Mouse (Mus musculus) ovary, postnatal 14 days (tissue): ENCODE measurements around the gene Trpm8.
A peak's percentile ranks its signal among the peaks of the same experiment; 100 is the strongest.

Experiments
- DNase-seq: peaks from one replicate; pipeline ENCODE4 v3.0.0; 2022; ENCODE audit warnings: low spot score

Trpm8 gene

DNA sequence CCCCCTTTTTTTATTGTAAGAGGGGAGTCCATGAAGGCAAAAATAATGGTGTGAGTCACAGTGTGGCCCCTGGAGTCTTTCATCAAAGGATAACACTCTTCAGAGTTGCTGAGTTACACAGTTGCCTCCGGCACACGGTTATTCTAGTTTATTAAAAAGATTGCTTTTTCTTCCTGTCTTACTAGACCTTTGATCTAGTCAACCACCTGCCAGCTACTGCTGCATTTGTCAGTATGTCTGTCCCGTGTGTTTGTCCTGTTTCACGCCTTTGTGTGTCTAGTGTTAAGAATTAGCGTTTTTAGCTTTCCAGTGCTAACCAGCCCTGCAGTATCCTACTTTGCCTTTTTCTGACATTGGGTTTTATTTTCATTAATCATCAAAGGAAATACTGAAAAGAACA, 8.2 kb downstream of the Trpm8 start:
- no peak for DNase-seq

DNA sequence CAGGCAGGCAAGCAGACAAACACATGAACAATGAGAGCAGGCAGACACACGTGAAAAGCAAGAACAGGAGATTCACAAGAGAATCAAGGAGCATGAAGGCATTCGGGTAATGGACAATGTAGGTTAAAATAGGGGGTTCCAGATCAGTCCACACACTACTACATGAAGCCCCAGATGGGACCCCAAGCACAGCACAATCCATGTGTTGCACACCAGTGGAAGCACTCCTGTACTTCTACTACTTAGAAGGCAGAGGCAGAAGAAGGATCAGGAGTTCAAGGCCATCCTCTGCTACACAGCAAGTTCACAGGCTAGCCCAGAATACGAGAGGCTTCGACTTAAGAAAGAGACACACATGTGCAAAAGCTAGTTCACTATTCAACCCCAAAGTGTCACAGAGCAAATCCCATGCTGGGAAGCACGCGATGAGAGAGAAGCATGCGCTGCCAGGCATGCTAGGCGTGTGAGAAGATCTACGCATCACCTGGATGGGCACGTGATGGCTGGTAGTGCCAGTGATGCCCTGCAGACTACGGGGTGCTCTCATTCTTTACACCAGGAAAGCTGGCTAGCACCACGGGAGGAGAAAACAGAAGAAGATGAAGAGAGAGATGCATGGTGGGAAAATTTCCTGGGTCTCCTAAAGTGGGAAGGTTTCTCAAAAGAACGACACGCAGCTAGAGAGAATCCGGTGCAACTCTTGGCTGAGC, 8.8 kb downstream of the Trpm8 start:
- DNase-seq = no peak

DNA sequence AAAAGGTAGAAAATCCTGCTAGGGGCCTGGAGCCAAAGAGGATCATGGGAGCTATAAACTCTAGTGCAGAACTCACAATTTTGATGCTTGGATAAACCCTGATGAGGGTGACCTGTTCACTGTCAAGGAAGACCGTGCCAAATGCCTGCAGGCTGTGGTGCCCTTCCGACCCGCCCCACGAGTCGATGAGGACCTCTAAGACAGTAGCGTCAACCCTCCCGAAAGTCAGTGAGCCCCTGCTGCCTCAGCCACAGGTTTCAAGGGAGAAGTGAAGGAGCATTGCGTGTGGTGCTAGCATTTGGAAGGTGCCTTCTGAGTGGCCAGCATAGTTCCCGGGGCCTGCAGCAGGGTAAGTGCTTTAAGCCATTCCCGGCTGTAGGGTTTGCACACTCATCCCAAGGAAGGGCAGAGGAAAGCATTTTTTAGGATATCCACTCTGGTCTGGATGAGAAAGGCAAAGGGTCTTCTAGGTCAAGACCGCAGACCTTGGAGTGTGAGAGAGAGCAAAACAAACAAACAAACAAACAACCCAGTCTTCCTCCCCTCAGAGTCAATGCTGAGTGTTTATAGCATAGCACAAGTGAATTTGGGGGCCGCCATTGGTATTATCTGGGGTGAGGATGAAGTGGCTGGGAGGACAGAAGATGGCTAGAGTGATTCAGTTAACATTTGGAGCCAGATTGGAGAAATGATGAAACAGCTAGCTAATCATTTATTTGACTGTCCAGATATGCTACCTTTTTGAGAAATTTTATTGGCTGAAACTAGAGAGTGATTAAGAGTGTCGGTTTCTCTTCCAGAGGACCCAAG, 9.6 kb downstream of the Trpm8 start:
- DNase-seq = no peak

- DNase-seq = peak; percentile 84
These were observed 10.2 kb downstream of the Trpm8 start for GRCm38 (mm10) chr1:88287697-88287980.

GRCm38 (mm10) chr1:88288056-88288788, 10.8 kb downstream of the Trpm8 start:
- no peak for DNase-seq

DNA sequence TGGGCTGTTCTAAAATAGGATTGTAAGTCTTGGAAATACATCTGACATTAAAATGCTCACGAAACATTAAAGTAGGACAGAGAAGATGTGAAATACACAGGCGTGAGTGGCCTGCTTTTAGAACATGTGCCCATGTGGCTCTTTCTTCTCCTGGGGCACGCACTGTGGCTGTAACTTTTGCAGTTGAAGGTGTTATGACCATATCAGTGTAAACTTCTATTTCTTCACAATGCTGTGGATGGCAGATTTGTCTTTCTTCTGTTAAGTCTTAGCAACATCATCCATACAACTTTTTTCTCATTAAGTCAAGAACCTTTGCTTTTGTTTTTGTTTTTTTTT, 11.3 kb downstream of the Trpm8 start:
- DNase-seq = no peak

- no peak for DNase-seq
These were observed 11.7 kb downstream of the Trpm8 start for GRCm38 (mm10) chr1:88289152-88289551.

GRCm38 (mm10) chr1:88289917-88290316, 12.5 kb downstream of the Trpm8 start:
- no peak for DNase-seq

- DNase-seq = no peak
These were observed 13.1 kb downstream of the Trpm8 start for GRCm38 (mm10) chr1:88290511-88290910.

DNA sequence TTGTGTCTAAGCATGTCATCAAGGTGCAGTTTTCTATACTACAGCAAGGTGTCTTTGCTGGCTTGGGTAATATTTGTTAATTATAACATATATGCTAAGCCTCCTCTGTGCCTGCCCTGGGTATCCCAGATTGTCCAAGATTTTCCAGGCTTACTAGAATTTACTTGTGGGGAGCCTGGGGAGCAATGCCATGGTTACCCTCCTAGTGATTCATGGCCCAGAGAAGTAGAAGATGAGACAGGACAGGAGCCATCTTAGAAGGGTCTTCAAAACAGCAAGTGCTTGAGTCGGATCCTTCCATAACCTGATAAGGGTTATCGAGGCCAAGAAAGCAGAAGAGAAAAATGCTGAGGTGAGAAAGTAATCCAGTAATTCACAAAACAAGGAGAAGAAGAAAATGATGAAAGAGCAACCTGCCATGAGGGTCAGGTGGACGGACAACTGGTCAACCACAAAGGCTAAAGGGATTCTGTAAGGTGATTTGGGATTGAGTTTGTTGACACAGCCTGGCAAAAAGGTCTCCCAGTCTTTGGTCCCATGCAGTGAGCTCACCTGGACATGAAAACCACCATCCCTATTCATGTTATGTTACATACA, 14.0 kb downstream of the Trpm8 start:
- DNase-seq = no peak

DNA sequence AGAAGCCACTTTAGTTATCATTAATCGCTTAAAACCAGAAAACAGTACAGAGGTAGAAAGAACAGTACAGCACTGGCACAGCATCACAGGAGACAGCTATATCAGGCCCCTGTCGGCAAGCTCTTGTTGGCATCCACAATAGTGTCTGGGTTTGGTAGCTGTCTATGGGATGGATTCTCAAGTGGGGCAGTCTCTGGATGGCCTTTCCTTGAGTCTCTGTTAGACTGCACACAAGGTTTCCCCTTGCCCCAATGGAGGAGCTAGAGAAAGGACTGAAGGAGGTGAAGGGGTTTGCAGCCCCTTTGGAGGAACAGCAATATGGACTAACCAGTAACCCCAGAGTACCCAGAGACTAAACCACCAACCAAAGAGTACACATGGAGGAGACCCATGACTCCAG, 14.6 kb downstream of the Trpm8 start:
- no peak for DNase-seq

- DNase-seq = no peak
These were observed 17.2 kb downstream of the Trpm8 start for GRCm38 (mm10) chr1:88294650-88295049.

DNA sequence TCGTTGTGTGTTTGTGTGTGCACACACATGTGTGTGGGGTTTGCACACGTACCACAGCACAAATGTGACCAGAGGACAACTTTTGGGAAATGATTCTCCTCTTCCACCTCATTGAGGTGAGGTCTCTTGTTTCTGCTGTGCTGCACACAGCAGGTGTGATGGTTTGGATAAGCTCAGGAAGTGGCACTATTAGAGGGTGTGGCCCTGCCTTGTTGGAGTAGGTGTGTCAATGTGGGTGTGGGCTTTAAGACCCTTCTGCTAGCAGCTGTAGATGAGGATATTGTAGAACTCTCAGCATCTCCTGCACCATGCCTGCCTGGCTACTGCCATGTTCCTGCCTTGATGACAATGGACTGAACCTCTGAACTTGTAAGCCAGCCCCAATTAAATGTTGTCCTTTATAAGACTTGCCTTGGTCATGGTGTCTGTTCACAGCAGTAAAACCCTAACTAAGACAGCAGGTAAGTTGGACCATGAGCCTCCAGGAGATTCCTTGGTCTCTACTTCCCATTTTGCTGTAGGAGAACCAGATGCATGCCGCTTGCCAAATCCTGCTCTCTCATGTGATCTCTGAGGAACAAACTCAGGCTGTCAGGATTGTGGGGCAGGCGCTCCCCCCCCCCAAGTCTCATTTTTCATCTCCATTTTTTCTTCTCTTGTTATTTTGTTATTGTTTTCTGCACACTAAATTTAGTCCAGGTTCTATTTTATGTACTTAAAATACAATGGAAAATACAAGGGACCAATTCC, 18.9 kb downstream of the Trpm8 start:
- DNase-seq = no peak

DNA sequence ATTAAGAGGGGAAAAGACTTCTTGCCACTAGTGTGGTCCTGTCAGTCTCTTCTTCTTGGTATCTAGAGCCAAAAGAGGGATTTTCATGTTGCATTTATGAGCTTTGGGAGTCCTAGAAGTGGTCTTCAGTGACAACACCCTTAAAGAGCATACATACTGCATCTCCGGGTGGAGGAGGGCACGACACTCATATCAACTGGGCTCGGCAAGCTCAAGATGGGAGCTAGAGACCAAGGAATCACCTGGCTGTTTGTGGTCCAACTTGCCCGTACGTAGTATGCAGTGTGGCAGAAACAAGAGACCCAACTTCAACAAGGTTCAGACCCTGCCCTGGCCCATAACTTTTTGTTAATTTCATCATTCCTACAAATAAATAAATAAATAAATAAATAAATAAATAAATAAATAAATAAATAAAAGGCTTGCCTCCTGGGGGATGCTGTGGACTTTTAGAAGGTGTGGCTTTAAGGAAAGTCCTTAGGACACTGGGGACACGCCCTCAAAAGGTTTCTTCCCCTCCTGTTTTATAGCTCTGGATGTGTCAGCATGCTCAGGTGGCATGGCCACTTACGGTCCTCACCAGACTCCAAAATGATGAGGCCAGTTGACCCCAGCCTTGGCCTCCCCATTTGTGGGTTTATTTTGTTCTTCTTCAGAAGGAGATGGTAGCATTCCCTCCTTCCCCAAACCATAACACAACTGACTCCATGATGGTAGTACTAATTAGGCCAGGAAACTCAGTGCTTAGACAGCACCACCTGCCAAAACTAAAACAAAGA, 20.2 kb downstream of the Trpm8 start:
- DNase-seq = no peak

- DNase-seq = no peak
These were observed 21.4 kb downstream of the Trpm8 start for GRCm38 (mm10) chr1:88298686-88299528.

DNA sequence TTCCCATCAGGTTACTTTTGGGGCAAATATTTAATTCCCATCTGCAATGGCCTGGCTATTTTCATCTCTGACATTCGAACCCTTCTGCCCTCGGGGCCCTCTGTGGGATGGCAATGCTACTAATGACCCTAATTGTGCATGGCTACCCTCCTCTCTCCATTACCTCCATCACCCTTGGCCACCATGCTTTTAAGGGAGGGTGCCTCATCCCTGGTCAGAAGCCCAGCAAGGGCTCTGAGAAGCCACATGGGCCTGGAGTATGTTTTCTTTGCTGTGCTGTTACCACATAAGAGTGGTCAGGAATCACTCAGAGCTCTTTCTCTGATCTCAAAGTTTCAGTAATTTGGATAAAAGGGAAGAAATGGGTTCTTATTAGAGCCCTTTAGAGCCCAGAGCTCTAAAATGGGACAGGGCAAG, 22.1 kb downstream of the Trpm8 start:
- no peak for DNase-seq

GRCm38 (mm10) chr1:88300301-88301050, 23.0 kb downstream of the Trpm8 start:
- no peak for DNase-seq

DNA sequence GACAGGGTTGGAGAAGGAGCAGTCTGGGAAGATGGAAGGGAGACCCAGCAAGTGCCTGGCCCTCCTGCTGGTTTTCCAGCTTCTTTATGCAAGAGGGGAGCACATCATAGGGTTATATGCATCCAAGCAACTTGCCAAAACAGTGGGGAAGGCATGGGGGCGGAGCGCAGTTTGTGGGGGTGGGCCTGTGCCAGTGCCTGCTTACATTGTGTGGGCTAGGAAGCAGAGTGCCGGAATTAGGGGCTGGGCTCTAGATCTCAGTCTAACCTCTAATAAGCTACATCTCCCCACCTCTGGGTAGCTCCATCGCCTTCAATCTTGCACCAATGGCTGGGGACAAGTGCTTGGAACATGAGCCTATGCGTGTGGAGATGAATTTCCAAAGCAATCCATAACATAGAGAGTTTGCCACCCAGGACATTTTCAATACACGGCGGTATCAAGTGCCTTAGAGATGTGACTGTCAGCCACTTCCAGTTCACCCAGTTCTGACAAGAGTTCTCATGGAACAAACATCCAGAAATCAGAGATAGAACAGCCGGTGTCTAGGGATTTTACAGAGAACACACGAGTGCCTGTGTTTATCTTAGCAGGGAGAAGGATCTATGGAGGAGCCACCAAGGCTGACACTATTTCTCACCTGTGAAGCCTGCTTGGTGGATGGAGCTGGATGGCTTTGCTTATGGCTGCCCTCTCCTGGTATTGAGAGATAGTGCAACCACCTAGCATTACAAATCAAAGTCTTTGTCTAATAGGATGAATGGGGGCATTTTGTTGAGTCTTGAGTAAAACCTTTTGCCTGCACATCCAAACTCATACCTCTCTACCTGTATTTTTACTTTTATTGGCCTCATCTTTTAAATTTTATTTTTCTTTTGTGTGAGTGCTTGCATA, 23.9 kb downstream of the Trpm8 start:
- DNase-seq = no peak
